Mouse (Mus musculus): ENCODE data around the gene Ptcd1. TPM values are rescaled to one million over a fixed set of nuclear protein-coding genes. Genes with fewer than 3 reads are reported as not detected.
A peak's percentile ranks its signal among the peaks of the same experiment; 100 is the strongest.

Gene Ptcd1
- total and polyA plus RNA-seq, 2 experiments from 2014 or later, result 20.3 to 27.9 TPM

DNA sequence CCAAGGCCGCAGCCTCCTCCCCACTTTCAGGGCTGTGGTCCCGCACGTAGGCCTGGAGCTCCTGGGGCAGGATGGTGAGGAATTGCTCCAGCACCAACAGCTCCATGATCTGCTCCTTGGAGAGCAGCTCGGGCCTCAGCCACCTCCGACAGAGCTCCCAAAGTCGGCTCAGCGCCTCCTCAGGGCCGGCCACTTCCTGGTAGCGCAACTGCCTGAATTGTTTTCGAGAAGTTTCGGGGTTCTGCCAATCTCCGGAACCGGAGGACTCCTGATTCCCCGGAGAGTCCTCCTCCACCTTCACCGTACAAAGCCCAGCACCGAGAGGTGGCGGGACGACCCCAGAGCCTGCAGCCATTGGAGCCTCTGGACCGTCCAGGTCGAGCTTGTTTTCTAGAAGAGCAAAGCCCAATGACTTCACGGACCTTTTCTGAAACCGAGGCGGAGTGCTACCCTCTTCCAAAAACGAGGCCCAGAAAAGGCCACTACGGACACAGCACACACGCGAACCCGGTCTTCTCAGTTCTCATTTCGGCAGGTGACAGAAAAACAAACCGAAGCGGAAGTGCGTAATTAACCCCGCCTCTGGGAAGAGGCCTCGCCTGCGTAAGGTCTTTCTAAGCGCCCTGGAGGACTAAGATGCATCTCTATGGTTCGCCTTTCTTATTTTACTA is 34.5 kb upstream of the Ptcd1 start, which contains the start of gene Zkscan14:
TSS of gene Zkscan14 (minus strand) at position 548 of the 671 bp plus-strand sequence.
- DNase-seq (ENCODE audit: low spot score), result peak; percentile 96
- Histone ChIP-seq H3K4me3 (ENCODE audit: low read depth, low read length) (peak within 1 kb of the TSS; percentile 62), H3K27ac (ENCODE audit: low read depth, low read length) (peak within 1 kb of the TSS; percentile 69), H3K9ac (replicated peaks; ENCODE audit: low read length, poor library complexity, severe bottlenecking) (peak within 1 kb of the TSS; percentile 74), H3K4me1 (ENCODE audit: insufficient read depth, low read length) (peaks cover 10% of the 10 kb centered on the region; the same call in 1 of the 2 replicates), H3K27me3 (ENCODE audit: insufficient read depth, low read length) (no peaks in the 10 kb centered on the region), H3K9me3 (ENCODE audit: low read length) (no peaks in the 10 kb centered on the region), H3K36me3 (ENCODE audit: insufficient read depth, low read length) (peaks cover 4% of the 10 kb centered on the region; the same call in 1 of the 2 replicates), H3K4me2 (ENCODE audit: low read depth, low read length, poor library complexity, severe bottlenecking) (peak within 1 kb of the TSS; percentile 93)
- 2% methylated on average over 37 of the region's 37 CpGs for WGBS
- peak; percentile 25; the same call in 1 of the 2 replicates for ATAC-seq (ENCODE audit: low FRiP score)
- TF ChIP-seq CTCF (IDR thresholded peaks at IDR 0.05), result no peak

DNA sequence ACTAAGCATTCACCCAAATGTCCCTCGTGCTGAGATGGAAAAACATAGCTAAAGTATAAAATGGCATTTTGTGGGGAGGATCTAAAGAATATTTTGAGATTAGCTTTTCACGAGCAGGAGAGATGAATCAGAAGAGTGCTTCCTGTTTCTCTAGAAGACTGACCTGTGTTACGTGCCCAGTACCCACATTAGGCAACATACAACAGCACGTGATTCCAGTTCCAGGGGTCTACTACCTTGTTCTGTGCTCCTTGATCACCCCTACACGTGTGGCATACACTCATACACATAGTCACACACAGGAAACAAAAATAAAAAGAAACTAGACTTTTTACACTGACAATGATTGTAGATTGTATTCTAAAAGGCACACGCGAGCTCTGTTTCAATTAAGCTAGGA is 33.5 kb upstream of the Ptcd1 start:
- no peaks in the 10 kb centered on the region for H3K9me3 ChIP-seq (ENCODE audit: low read length)
- peak overlapping the region; percentile 93; the same call in 1 of the 2 replicates for H3K4me2 ChIP-seq (ENCODE audit: low read depth, low read length, poor library complexity, severe bottlenecking)
- TF ChIP-seq CTCF (IDR thresholded peaks at IDR 0.05), result no peak
- H3K9ac ChIP-seq (replicated peaks; ENCODE audit: low read length, poor library complexity, severe bottlenecking), result no peak overlapping the region
- H3K36me3 ChIP-seq (ENCODE audit: insufficient read depth, low read length), result peaks cover 14% of the 10 kb centered on the region
- ATAC-seq (ENCODE audit: low FRiP score), result no peak
- DNase-seq (ENCODE audit: low spot score), result no peak
- 82% methylated on average over 7 of the region's 7 CpGs for WGBS
- no peak overlapping the region for H3K27ac ChIP-seq (ENCODE audit: low read depth, low read length)
- H3K4me1 ChIP-seq (ENCODE audit: insufficient read depth, low read length), result peaks cover 3% of the 10 kb centered on the region; the same call in 1 of the 2 replicates
- no peaks in the 10 kb centered on the region for H3K27me3 ChIP-seq (ENCODE audit: insufficient read depth, low read length)
- H3K4me3 ChIP-seq (ENCODE audit: low read depth, low read length), result no peak overlapping the region

DNA sequence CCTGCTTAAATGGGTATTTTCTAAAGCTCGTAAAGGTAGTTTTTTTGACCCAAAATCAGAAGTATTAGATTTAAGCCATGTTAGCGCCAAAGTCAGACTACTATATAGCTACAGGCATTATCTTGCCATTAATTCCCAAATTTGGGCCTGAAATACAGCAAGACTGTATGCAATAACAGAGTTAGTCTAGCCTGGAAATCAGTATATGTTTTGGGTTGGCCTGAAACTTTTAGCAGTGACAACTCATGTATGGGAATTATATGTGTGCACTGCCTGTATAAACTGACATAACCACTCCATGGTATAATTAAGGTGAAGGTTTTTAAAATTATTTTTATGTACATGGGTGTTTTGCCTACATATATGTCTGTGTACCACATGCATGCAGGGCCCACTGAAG is 25.1 kb upstream of the Ptcd1 start, which contains the start of gene Atp5j2:
TSS of gene Atp5j2 (minus strand) at position 101 of the 400 bp plus-strand sequence.
- H3K27ac ChIP-seq (ENCODE audit: low read depth, low read length), result peak within 1 kb of the TSS; percentile 90
- no peaks in the 10 kb centered on the region for H3K27me3 ChIP-seq (ENCODE audit: insufficient read depth, low read length)
- 81% methylated on average over 2 of the region's 2 CpGs for whole genome bisulfite sequencing
- H3K4me1 ChIP-seq (ENCODE audit: insufficient read depth, low read length), result peaks cover 9% of the 10 kb centered on the region; the same call in 1 of the 2 replicates
- H3K36me3 ChIP-seq (ENCODE audit: insufficient read depth, low read length), result peaks cover 35% of the 10 kb centered on the region
- ATAC-seq (ENCODE audit: low FRiP score) (no peak), DNase-seq (ENCODE audit: low spot score) (no peak)
- no peaks in the 10 kb centered on the region for H3K9me3 ChIP-seq (ENCODE audit: low read length)
- H3K9ac ChIP-seq (replicated peaks; ENCODE audit: low read length, poor library complexity, severe bottlenecking), result peak within 1 kb of the TSS; percentile 92
- peak within 1 kb of the TSS; percentile 69 for H3K4me2 ChIP-seq (ENCODE audit: low read depth, low read length, poor library complexity, severe bottlenecking)
- peak within 1 kb of the TSS; percentile 77 for H3K4me3 ChIP-seq (ENCODE audit: low read depth, low read length)
- no peak for TF ChIP-seq CTCF (IDR thresholded peaks at IDR 0.05)

DNA sequence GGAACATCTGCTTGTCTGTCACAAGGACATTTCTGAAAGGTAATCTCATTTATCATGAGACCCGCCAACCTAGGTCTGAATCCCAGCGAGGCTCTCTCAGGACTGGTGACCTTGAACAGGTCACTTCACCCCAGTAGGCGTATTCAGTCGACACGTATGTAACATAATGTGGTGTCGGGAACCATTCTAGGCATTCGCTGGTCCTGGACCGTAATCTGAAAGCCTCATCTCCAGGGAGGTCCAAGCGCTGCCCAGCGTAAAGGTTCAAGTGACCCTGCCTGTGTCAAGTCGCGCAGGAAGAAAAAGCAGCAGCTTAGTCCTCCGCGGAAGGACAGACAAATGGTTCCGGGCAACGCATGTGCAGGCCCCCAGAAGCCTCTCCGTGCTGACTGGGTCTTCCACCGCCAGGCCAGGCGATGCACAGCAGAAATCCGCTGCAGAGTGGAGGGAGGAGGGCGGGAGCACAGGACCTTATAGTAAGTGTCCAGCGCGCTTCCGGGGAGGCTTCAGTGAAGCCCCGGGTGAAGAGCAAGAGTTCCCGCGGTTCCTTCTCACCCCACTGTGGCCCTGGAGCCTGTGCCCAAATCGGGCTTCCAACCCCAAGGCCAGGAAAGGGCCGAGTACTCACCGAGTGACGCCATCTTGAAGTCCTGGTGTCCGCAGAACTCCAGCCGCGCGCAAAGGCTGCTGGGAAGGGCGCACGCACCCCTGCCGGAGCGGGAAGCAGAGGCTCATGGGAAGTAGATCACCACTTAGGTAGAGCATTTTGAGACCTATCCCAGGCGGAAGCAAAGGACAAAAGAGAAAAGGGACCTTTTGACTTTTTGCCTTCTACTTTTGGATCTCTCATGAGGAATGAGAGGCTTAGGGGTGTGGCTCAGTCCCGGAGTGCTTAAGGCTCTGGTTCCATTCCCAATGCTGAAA is 24.2 kb upstream of the Ptcd1 start:
- Histone ChIP-seq H3K4me1 (ENCODE audit: insufficient read depth, low read length) (peaks cover 9% of the 10 kb centered on the region; the same call in 1 of the 2 replicates), H3K4me3 (ENCODE audit: low read depth, low read length) (peak overlapping the region; percentile 77), H3K27me3 (ENCODE audit: insufficient read depth, low read length) (no peaks in the 10 kb centered on the region), H3K9ac (replicated peaks; ENCODE audit: low read length, poor library complexity, severe bottlenecking) (peak overlapping the region; percentile 92), H3K36me3 (ENCODE audit: insufficient read depth, low read length) (peaks cover 41% of the 10 kb centered on the region), H3K27ac (ENCODE audit: low read depth, low read length) (peak overlapping the region; percentile 90), H3K4me2 (ENCODE audit: low read depth, low read length, poor library complexity, severe bottlenecking) (peak overlapping the region; percentile 69), H3K9me3 (ENCODE audit: low read length) (no peaks in the 10 kb centered on the region)
- peak; percentile 89 for ATAC-seq (ENCODE audit: low FRiP score)
- 1% methylated on average over 41 of the region's 41 CpGs for WGBS
- peak; percentile 94 for DNase-seq (ENCODE audit: low spot score)
- TF ChIP-seq CTCF (IDR thresholded peaks at IDR 0.05), result peak; percentile 18; the same call in 1 of the 2 replicates

DNA sequence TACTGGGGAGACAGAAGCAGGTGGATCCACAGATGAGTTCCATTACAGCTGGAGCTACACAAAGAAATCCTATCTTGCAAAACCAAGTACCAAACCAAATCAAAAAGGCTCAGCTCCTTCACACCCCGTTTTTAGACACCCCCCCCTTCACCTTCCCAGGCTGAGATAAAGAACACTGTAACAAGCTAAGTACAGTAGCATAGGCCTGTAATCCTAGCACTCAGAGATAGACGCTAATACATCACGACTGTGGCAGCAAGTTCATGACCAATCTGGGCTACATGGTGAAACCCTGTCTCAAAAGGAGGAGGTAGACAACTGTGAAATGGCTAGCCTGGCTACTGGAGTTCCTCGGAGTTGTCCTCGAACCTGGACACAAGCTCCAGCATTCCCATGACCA is 23.5 kb upstream of the Ptcd1 start:
- Histone ChIP-seq H3K9me3 (ENCODE audit: low read length) (no peaks in the 10 kb centered on the region), H3K36me3 (ENCODE audit: insufficient read depth, low read length) (peaks cover 41% of the 10 kb centered on the region), H3K27me3 (ENCODE audit: insufficient read depth, low read length) (no peaks in the 10 kb centered on the region), H3K27ac (ENCODE audit: low read depth, low read length) (peak overlapping the region; percentile 90), H3K4me1 (ENCODE audit: insufficient read depth, low read length) (peaks cover 9% of the 10 kb centered on the region; the same call in 1 of the 2 replicates), H3K4me3 (ENCODE audit: low read depth, low read length) (peak overlapping the region; percentile 77), H3K9ac (replicated peaks; ENCODE audit: low read length, poor library complexity, severe bottlenecking) (peak overlapping the region; percentile 92), H3K4me2 (ENCODE audit: low read depth, low read length, poor library complexity, severe bottlenecking) (peak overlapping the region; percentile 69)
- no peak for TF ChIP-seq CTCF (IDR thresholded peaks at IDR 0.05)
- WGBS, result 60% methylated on average over 5 of the region's 5 CpGs
- ATAC-seq (ENCODE audit: low FRiP score) (no peak), DNase-seq (ENCODE audit: low spot score) (no peak)

Data from midbrain, postnatal 0 days (tissue).